Mouse (Mus musculus) cortical plate, adult 2 months (tissue): Measurements from ENCODE around the gene Nwd1.

ENCODE experiments used
- CTCF ChIP-seq: fragments of 200-500 bp; IDR thresholded peaks from 2 replicates; pipeline ENCODE4 v1.5.1; 2011; ENCODE audit warnings: mild to moderate bottlenecking, control low read depth, low read length; ENCODE audit not compliant: insufficient read depth; ENCODE audit errors: extremely low read depth
- POLR2A ChIP-seq: fragments of 200-500 bp; IDR thresholded peaks from 2 replicates; pipeline ENCODE4 v1.6.1; 2011; ENCODE audit warnings: mild to moderate bottlenecking, low read length, control low read depth; ENCODE audit not compliant: insufficient read depth; ENCODE audit errors: extremely low read depth

- TF ChIP-seq CTCF (no peak), POLR2A (no peak)
These were observed 29.9 kb downstream of the Nwd1 start for GRCm38 (mm10) chr8:72676436-72676835.
